Mouse (Mus musculus): Measurements from ENCODE around the gene Senp5.
A peak's percentile ranks its signal among the peaks of the same experiment; 100 is the strongest.

The Senp5 gene

DNA sequence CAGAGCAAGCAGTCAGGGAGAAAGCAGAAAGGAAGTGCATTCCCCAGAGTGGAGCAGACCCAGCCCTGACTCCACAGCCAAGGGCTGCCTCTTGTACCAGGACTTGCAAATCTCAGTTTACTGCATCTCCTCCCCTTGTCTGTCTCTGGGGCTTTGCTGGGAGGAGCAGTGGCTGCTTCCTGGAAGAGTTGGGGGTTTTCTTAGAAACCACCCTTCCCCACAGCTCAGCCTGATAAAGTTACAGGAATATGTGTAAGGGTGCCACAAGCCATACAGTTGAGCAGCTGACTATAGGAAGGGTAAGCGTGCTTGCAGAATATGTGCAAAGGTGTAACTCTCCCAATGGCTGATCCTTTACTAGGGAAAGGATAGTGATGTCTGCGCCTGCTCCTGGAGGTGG is 62.5 kb downstream of the Senp5 start:
- no peak for DNase-seq (ENCODE audit: low spot score in 2 of 2)

GRCm38 (mm10) chr16:31938856-31939255 is 64.2 kb downstream of the Senp5 start:
- DNase-seq (ENCODE audit: low spot score in 2 of 2), result no peak

- no peak for DNase-seq (ENCODE audit: low spot score in 2 of 2)
Measured at GRCm38 (mm10) chr16:31936568-31936967, 66.5 kb downstream of the Senp5 start.

DNA sequence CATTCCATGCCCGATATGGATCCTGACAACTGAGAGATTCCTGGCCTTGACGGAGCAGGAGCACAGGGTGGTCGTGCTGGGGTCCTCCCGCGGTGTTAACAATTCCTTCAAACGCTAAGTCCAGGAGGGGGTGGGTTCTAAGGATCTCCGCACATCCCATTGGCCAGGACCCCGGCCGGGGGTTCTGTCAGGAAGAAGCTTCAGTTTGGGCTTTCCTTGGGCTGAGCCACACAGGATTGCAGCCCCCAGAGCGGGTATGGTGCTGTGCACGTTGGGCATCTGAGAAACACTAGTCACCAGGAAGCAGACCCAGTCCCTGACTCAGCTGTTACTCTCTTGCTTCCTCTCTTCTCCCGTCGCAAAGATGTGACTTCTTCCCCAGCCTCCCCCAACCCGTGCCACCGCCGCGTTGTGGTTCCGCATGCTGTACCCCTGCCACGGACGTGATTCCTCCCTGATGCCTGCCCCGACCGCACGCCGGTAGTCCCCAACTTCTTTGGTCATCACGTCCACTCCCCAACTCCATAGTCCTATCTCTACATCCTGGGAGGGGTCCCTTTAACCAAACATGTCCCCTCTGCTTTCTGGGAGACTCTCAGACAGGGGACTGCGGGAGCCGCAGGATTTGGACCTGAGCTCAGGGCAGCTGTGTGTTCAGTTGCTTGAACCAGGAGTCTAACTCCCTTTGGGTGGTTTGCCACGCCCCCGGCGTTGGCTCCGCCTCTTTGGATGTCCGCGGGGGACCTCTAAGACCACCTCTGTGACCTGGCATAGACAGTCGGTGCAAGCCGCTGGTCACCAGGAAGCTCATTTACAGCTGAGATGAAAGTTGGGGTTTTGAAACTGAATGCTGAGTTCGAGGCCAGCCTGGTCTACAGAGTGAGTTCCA is 67.8 kb downstream of the Senp5 start:
- peak in 1 of 2 experiments; percentile 46 for DNase-seq (ENCODE audit: low spot score in 2 of 2)

GRCm38 (mm10) chr16:31934550-31935010 is 68.5 kb downstream of the Senp5 start:
- DNase-seq (ENCODE audit: low spot score in 2 of 2), result no peak

DNA sequence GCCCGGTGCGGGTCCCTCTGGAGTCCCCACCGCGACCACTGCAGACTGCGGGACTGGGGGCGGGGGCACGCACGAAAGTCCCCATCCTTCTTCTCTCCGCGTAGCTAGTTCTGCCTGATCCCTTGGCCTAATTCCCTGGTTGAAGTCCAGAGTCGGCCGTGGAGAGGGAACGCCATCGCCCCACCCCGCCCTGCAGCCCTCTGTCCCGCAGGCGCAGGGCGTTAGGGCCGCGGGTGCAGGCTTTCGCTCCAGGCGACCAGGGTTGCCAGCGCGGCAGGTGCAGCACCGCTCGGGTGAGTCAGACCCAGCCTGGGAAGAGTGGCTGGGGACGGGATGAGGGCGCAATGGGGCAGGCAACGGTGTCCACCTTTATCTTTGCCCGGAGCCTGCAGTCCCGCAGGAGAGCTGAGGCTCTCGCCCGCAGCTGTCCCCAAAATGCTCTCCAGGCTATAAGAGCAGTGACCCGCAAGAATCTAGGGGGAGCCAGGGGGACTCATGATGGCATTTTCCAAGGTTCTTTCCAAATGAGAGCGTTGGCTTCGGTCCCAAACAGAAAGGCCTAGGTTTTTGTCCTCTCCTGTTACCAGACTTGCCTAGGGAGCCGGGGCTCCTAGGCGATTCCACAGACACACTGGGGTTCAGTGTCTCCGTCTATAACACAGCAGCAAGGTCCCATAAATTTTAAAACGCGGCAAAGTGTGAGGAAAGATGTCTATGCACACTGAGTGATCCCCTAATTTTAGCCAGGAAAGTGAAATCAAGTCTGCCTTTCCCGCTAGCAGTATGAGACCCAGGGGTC is 69.1 kb downstream of the Senp5 start, which contains the start of gene Pigz:
Gene Pigz (plus strand): TSS at position 101 of the 799 bp plus-strand sequence.
- DNase-seq (ENCODE audit: low spot score in 2 of 2), result no peak

GRCm38 (mm10) chr16:31932840-31933697 is 70.0 kb downstream of the Senp5 start:
- DNase-seq (ENCODE audit: low spot score in 2 of 2), result peak; percentile 87 to 92

GRCm38 (mm10) chr16:31932255-31932654 is 70.8 kb downstream of the Senp5 start:
- no peak for DNase-seq (ENCODE audit: low spot score in 2 of 2)

DNA sequence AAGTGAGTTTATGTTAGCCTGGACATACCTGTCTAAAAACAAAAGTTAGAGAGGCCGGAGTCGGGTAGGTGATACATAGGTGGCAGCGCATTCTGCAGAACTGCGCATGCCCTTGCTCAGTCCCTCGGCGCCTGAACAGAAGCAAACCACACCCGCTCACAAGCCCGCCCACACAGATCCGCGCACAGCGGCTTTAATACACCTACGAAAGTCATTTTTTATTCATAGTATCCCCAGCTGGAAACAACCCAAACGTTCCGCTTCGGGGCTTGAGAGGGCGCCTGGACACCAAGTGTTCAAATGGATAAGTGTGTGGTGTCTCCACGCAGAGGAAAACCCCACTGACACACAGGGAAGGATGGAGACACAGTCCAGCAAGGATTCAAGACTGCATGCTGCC is 71.8 kb downstream of the Senp5 start:
- no peak for DNase-seq (ENCODE audit: low spot score in 2 of 2)

- no peak for DNase-seq (ENCODE audit: low spot score in 2 of 2)
Measured at GRCm38 (mm10) chr16:31927412-31927811, 75.7 kb downstream of the Senp5 start.

GRCm38 (mm10) chr16:31926547-31927182 is 76.4 kb downstream of the Senp5 start:
- DNase-seq (ENCODE audit: low spot score in 2 of 2), result no peak

- DNase-seq (ENCODE audit: low spot score in 2 of 2), result no peak
Measured at GRCm38 (mm10) chr16:31926091-31926490, 77.0 kb downstream of the Senp5 start.

- DNase-seq (ENCODE audit: low spot score in 2 of 2), result no peak
Measured at GRCm38 (mm10) chr16:31924368-31924767, 78.7 kb downstream of the Senp5 start.

DNA sequence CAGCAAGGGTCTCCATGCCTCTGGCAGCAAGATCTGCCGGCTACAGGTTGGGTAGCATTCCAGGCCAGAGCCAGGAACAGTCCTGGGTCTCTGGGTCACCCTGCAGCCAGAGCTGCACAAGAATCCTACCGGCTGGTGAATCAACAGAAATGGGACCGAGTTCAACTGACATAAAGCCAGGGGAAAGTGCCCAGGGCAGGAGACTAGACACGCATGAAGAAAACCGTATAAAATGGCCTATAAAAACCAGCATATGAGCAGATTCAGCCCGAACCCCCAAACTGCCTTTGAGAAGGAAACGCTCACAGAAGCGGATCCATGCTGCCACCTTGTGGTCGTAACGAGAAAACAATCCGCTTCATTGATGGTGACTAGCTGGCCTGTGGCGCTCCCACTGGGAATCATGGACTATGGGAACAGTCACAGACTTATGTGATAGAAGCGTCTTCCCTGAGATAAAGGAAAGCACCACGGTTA is 84.8 kb downstream of the Senp5 start:
- peak; percentile 76 to 80 for DNase-seq (ENCODE audit: low spot score in 2 of 2)

DNA sequence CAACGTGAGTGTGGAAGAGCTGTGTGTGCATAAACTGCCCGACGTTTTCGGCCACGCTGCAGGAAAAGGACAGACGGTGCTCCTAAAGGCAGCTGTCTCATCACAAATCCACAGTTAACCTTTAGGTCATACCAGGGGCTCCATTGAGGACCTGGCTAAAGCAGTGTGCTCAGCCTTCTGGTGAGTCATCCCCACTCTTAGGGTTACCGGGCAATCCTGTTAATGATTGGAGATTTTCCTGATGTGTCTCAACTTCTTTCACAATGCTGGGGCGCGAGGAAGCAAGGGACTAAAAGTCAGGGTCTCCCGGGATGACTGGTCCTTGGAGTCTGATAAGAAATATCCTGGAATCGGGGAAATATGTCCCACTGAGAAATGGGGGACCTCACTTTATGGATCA is 85.3 kb downstream of the Senp5 start:
- no peak for DNase-seq (ENCODE audit: low spot score in 2 of 2)

- DNase-seq (ENCODE audit: low spot score in 2 of 2), result no peak
Measured at GRCm38 (mm10) chr16:31910281-31910847, 92.7 kb downstream of the Senp5 start.
